Mouse (Mus musculus) limb, embryonic 14.5 days (tissue): ENCODE measurements around the gene Tsc22d4. TPM values are rescaled to one million over a fixed set of nuclear protein-coding genes. Genes with fewer than 3 reads are reported as not detected.

ENCODE experiments used
- ATAC-seq: fragments of 200-750 bp; cut with Nextera tagmentation; 2 replicates; pipeline ENCODE4 v1.8.0; 2017; ENCODE audit warnings: low read depth, moderate number of reproducible peaks, moderate TSS enrichment; ENCODE audit not compliant: low FRiP score
- DNase-seq: peaks from one replicate; pipeline ENCODE4 v3.0.0-alpha.2; 2015; ENCODE audit warnings: low spot score
- H3K27ac ChIP-seq: fragments of 300-500 bp; sonication (generic); replicated peaks from 2 replicates; pipeline ENCODE4 v1.5.1; 2014; ENCODE audit warnings: low read depth, mild to moderate bottlenecking, low read length, moderate library complexity, mixed read lengths
- H3K27me3 ChIP-seq: fragments of 300-500 bp; sonication (generic); 2 replicates; pipeline ENCODE4 v1.6.1; 2014; ENCODE audit warnings: low read length, mixed read lengths; ENCODE audit not compliant: control insufficient read depth, insufficient read depth
- H3K36me3 ChIP-seq: fragments of 300-500 bp; sonication (generic); 2 replicates; pipeline ENCODE4 v1.6.1; 2014; ENCODE audit warnings: mild to moderate bottlenecking, low read length, moderate library complexity, mixed read lengths; ENCODE audit not compliant: control insufficient read depth, insufficient read depth
- H3K4me1 ChIP-seq: fragments of 300-500 bp; sonication (generic); 2 replicates; pipeline ENCODE4 v1.6.1; 2014; ENCODE audit warnings: antibody characterized with exemption, low read length, mixed read lengths; ENCODE audit not compliant: control insufficient read depth, insufficient read depth
- H3K4me2 ChIP-seq: fragments of 300-500 bp; sonication (generic); replicated peaks from 2 replicates; pipeline ENCODE4 v1.6.1; 2014; ENCODE audit warnings: low read depth, mild to moderate bottlenecking, low read length, moderate library complexity; ENCODE audit not compliant: severe bottlenecking
- H3K4me3 ChIP-seq: fragments of 300-500 bp; sonication (generic); replicated peaks from 2 replicates; pipeline ENCODE4 v1.5.1; 2014; ENCODE audit warnings: low read length
- H3K9ac ChIP-seq: fragments of 300-500 bp; sonication (generic); 2 replicates; pipeline ENCODE4 v1.6.1; 2014; ENCODE audit warnings: mild to moderate bottlenecking, low read depth, low read length, moderate library complexity; ENCODE audit not compliant: severe bottlenecking
- H3K9me3 ChIP-seq: fragments of 300-500 bp; sonication (generic); 2 replicates; pipeline ENCODE4 v1.6.1; 2016; ENCODE audit warnings: low read length; ENCODE audit not compliant: control insufficient read depth
- POLR2A ChIP-seq: fragments of 200-500 bp; IDR thresholded peaks from 2 replicates; pipeline ENCODE4 v1.8.0; 2012; ENCODE audit warnings: inconsistent platforms, mild to moderate bottlenecking, moderate library complexity, borderline replicate concordance; ENCODE audit not compliant: insufficient read depth, insufficient read length; ENCODE audit errors: extremely low read depth
- WGBS: fragments of 180-500 bp; shearing (Covaris S2); extraction: QIAGEN DNeasy Blood & Tissue Kit; methylation state at CpG from one replicate; pipeline ENCODE4 v1.1.7; 2014; 5-methylcytosine and 5-hydroxymethylcytosine counted together
- polyA plus RNA-seq, 2 experiments: library from polyadenylated mRNA; depleted of rRNA in 1 of 2; stranded (reverse) in 1 of 2; unstranded in 1 of 2; fragments of >200 nt; fragmentation: Nextera tagmentation in 1 of 2; extraction: Ambion mirVana in 1 of 2; gene quantifications; 2 replicates each; pipeline versions ENCODE4 v1.2.1 to v1.2.3; 2012 to 2014

The Tsc22d4 gene
- polyA plus RNA-seq, 2 experiments = 89.1 to 151 TPM

DNA sequence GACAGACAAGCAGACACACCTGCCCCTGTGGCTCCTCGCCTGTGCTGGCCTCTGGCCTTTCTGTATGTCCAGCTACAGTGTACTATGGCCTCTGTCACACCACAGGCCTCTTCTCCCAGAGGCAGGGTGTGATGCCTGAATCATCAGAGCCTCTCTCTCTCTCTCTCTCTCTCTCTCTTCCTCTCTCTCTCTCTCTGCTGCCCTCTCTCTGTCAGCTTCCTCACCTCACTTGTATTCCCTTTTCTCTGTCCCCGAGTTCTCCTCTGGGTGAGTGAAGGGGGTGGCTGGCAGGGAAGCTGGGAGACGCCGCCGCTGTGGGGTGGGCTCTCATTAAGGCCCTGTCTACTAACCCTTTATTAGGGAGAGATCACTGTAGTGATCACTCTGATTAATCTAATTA lies 7.0 kb upstream of the Tsc22d4 start:
- WGBS = 50% methylated on average over 5 of the region's 5 CpGs
- no peak overlapping the region for H3K4me2 ChIP-seq

DNA sequence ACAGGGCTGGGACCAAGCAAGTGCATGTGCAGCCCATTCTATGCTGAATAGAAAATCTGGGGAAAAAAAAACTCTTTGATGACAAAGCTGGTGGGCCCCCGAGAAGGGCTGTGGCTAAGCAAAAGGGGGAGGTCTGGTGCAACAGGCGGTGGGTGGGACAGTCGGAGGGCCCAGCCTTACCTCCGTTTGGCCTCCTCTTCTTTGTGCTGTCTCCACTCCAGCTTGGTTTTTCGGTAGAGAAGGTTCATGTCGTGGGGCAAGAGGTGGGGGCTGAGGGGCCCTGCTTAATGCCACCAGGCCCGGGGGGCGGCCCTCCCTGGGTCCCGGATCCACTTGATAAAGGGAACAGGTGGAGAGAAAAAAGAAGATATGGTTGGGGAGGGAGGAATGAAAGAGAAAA lies 6.1 kb upstream of the Tsc22d4 start:
- WGBS = 63% methylated on average over 9 of the region's 9 CpGs
- H3K27ac ChIP-seq = no peak overlapping the region
- H3K4me3 ChIP-seq = no peak overlapping the region
- H3K36me3 ChIP-seq = peaks cover 27% of the 10 kb centered on the region
- ATAC-seq = no peak
- TF ChIP-seq POLR2A = no peak
- DNase-seq = no peak
- H3K27me3 ChIP-seq = no peaks in the 10 kb centered on the region
- peak overlapping the region; percentile 93; the same call in 1 of the 2 replicates for H3K4me2 ChIP-seq
- peaks cover 12% of the 10 kb centered on the region; the same call in 1 of the 2 replicates for H3K4me1 ChIP-seq
- no peaks in the 10 kb centered on the region for H3K9me3 ChIP-seq
- no peak overlapping the region for H3K9ac ChIP-seq

More for the DNA sequence above, 7.0 kb upstream of the Tsc22d4 start:
- Histone ChIP-seq H3K27me3 (no peaks in the 10 kb centered on the region), H3K4me1 (peaks cover 15% of the 10 kb centered on the region; the same call in 1 of the 2 replicates), H3K9me3 (no peaks in the 10 kb centered on the region), H3K36me3 (peaks cover 34% of the 10 kb centered on the region), H3K27ac (no peak overlapping the region), H3K4me3 (no peak overlapping the region), H3K9ac (no peak overlapping the region)
- no peak for DNase-seq
- no peak for ATAC-seq
- TF ChIP-seq POLR2A = no peak

DNA sequence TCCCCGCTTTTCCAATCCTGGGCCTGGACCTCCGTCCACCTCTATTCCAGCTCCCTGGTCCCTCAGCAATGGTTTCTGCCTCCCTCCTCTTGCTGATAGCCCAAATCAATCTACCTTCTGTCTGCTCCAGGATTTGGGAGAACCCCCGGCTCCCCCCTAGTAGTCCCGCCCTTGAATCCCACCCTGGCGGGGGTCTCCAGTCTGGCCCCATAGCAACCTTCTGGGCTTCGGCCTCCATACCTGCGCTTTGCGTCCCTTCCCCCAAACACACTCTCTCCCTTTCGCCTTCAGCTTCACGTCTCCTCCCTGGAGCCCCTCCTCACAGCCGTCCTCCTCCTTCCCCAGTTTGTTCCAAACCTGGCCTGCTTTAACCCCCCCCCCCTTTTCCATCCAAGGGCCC lies 5.0 kb upstream of the Tsc22d4 start:
- Histone ChIP-seq H3K36me3 (peaks cover 19% of the 10 kb centered on the region), H3K4me1 (peaks cover 13% of the 10 kb centered on the region; the same call in 1 of the 2 replicates), H3K9me3 (no peaks in the 10 kb centered on the region), H3K9ac (peak overlapping the region; percentile 70), H3K4me3 (peak overlapping the region; percentile 63), H3K27me3 (no peaks in the 10 kb centered on the region), H3K4me2 (peak overlapping the region; percentile 93), H3K27ac (peak overlapping the region; percentile 26; the same call in 1 of the 2 replicates)
- ATAC-seq = no peak; the same call in 1 of the 2 replicates
- DNase-seq = no peak
- WGBS = 2% methylated on average over 10 of the region's 11 CpGs
- no peak for TF ChIP-seq POLR2A

- peak; percentile 88 for ATAC-seq
- H3K27ac ChIP-seq = peak within 1 kb of the TSS; percentile 26
- peaks cover 11% of the 10 kb centered on the region for H3K36me3 ChIP-seq
Measured at GRCm38 (mm10) chr5:137741023-137741931, 4.3 kb upstream of the Tsc22d4 start, which contains the start of gene Nyap1. TSS of gene Nyap1 (minus strand) at chr5:137741607.

DNA sequence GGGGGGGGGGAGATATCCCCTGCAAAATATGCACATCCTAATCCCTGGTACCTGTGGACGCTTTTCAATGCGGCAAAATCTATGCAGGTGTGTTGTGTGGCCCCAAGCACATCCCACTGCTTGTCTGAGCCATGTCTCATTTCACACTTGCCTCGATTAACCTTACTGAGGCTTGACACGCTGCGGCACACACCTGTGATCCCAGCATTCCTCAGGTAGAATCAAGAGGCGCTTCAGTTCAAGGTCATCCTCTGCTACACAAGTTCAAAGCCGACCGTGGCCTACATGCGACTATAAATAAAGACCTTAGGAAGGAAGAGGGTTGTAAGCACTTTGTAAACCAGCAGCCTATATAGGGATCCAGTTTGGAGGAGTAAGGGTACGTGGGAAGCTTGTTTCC lies 3.5 kb upstream of the Tsc22d4 start:
- DNase-seq (no peak), ATAC-seq (no peak)
- TF ChIP-seq POLR2A = no peak
- Histone ChIP-seq H3K9me3 (no peaks in the 10 kb centered on the region), H3K27ac (no peak overlapping the region), H3K4me1 (peaks cover 13% of the 10 kb centered on the region; the same call in 1 of the 2 replicates), H3K36me3 (peaks cover 7% of the 10 kb centered on the region), H3K9ac (no peak overlapping the region), H3K27me3 (no peaks in the 10 kb centered on the region), H3K4me2 (peak overlapping the region; percentile 93), H3K4me3 (peak overlapping the region; percentile 63)
- WGBS = 55% methylated on average over 10 of the region's 10 CpGs

More at GRCm38 (mm10) chr5:137741023-137741931, 4.3 kb upstream of the Tsc22d4 start, which contains the start of gene Nyap1:
- Histone ChIP-seq H3K9me3 (no peaks in the 10 kb centered on the region), H3K9ac (peak within 1 kb of the TSS; percentile 70), H3K27me3 (no peaks in the 10 kb centered on the region), H3K4me1 (peaks cover 13% of the 10 kb centered on the region; the same call in 1 of the 2 replicates), H3K4me3 (peak within 1 kb of the TSS; percentile 63), H3K4me2 (peak within 1 kb of the TSS; percentile 93)
- DNase-seq = peak; percentile 84
- TF ChIP-seq POLR2A = peak; percentile 42; the same call in 1 of the 2 replicates
- WGBS = 2% methylated on average over 46 of the region's 71 CpGs
